Mouse (Mus musculus): ENCODE data around the gene Chmp4b.

The Chmp4b gene

DNA sequence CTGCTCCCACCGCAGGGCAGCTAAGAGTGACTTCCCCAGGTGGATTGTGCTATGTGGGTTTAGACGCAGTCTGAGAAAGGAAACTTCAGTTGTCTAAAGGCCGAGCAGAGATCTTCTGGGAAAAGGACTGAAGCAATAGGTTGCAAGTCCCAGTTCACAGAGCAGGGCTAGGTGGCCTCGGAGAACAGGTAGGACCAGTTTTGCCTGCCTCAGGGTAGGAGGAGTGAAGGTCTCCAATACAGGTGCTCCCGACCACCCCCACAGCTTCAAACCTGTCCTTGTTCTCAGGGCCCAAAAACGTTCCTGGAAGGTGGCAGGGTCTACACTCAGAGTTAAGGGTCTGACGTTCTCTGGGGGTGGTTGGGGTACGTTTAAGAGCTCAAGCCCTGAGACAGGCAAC is at the start of gene Chmp4b:
Gene Chmp4b (plus strand): TSS at position 343 of the 400 bp plus-strand sequence.
- DNase-seq, result peak; percentile 71

DNA sequence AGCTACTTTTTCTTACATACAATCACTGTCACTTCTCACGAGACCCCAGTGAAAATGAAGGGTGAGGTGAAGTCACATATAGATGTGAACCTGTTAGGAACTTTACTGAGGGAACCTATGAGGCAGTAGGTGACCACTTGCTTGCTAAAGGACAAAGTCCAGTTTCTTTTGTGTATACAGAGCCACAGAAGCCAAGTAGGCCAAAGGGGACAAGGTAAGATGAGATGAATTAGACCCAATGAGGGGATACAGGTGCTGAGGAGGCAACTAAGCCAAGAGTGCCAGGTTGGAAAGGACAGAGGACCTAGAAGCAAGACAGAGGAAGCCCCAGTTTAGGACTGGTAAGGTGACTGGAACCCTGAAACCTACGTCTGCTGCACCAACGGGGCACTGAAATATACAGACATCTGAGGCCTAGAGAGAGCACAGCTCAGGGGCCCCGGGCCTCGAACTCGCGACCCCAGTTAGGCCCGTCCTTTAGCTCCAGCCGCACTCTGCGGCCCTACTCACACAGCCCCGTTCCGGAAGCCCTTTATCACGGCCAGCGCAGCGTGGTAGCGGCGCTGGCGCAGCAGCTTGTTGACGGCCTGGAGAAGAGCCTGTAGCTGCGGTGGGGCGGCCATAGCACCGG is 48.4 kb upstream of the Chmp4b start:
- no peak for DNase-seq

- peak; percentile 100 for DNase-seq
These were observed 47.8 kb upstream of the Chmp4b start, which contains the start of gene Pxmp4 for GRCm38 (mm10) chr2:154603638-154604153. Pxmp4 (minus strand) TSS chr2:154603708.

DNA sequence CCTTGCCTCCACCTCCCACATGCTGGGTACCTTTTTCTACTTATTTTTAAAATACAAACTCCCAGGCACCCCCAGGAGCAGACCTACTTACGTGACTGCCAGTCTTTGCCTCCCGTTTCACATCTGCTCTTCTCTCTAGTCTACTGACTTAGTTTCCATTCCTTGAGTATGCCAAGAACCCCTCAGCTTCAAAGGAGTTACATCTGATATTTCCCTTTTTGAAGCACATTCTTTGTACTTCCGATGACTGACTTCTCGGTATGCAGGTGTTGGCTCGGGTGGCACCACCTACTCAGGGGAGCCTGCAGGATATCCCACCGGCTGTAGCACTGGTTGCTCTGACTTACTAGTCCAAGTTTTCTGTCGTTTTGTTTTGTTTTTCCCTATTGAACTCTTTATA is 47.3 kb upstream of the Chmp4b start:
- DNase-seq, result no peak

DNA sequence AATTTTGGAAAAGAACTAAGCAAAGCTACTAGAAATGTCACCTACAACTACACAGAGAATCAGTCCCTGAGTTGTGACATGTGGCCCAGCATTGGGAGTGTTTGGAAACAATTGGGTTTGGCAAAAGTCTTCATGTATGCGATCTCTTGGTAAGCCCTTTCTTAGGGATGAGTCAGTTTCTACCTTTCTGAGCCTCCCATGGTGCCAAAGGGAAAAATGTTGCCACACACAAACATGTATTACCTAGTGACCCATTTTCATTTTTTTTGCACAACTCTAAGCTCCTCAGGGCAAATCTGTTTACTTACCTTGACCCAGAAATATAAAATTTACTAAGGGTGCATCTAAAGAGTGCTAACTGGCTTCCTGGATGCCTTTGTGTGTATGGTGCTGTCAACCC is 44.5 kb upstream of the Chmp4b start:
- DNase-seq, result no peak

DNA sequence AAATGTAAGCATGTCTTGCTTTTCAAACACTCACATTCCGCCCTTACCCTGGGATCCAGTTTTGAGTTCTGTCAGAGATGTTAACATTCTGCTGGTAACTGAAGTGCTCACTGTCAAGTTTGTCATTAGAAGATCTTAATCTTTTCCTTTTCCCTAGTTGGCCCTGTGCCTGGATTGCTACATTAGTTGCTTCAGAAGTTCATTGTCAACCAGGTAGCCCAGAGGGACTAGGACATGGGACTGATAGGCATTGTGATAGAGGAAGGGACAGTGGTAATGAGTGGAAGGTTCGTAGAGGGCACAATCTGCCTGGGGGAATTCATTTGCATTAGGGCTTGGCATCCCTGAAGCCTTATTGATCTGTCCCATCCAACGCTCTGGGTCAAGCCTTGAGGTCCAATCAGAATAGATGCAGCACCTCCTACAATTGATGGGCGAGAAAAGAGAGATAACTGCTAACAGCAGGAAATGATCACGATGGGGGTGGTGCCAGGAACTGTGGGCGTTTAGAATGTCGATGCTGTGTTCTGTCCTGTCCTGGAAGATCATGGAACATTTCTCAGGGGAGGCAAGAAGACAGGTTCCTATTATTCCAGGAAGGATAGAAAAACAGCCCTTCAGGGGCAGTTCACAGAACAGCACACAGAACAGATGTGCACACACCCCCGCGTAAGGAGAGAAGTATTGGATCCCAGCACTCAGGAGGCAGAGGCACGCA is 42.3 kb upstream of the Chmp4b start:
- DNase-seq, result no peak

GRCm38 (mm10) chr2:154613118-154614115 is 38.1 kb upstream of the Chmp4b start, which contains the start of the genes Zfp341 and 4930519P11Rik:
Zfp341 (plus strand) TSS chr2:154613297.
4930519P11Rik (minus strand) TSS chr2:154613437.
- DNase-seq, result peak; percentile 90

- DNase-seq, result no peak
These were observed 36.5 kb upstream of the Chmp4b start for GRCm38 (mm10) chr2:154614841-154615576.

DNA sequence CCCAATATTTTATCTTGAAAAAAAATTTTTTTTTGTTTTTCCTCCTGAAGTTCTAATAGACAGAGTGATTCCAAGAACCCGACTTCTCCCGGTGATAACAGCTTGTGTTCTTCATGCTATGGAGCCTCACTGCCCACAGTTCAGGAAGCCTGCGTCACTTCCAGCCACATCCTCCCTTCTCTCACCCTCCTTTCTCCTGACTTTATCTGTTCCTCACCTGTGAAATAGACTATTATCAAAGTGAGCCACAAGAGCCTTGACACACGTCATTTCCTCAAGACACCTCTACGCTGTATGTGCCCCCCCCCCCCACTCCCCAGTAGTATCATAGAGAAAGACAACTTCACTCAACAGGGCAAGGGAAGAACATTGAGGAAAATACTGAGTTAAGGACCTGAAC is 35.8 kb upstream of the Chmp4b start:
- no peak for DNase-seq

DNA sequence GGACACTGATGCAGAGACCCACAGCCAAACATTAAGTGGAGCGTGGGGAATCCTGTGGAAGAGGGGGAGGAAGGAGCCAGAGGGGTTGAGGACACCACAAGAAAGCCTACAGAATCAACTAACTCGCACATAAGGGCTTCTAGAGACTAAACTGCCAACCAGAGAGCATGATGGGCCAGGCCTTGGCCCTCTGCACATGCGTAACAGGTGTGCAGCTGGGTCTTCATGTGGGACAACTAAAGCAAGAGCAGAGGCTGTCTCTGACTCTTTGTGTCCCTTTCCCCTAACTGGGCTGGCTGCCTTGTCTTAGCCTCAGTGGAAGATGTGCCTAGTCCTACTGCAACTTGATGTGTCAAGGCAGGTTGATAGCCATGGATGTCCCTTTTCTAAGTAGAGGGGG is 34.4 kb upstream of the Chmp4b start:
- DNase-seq, result no peak

GRCm38 (mm10) chr2:154621684-154622083 is 29.8 kb upstream of the Chmp4b start:
- DNase-seq, result no peak

- DNase-seq, result no peak
These were observed 27.4 kb upstream of the Chmp4b start for GRCm38 (mm10) chr2:154624137-154624536.

- no peak for DNase-seq
These were observed 21.0 kb upstream of the Chmp4b start for GRCm38 (mm10) chr2:154630531-154630930.

DNA sequence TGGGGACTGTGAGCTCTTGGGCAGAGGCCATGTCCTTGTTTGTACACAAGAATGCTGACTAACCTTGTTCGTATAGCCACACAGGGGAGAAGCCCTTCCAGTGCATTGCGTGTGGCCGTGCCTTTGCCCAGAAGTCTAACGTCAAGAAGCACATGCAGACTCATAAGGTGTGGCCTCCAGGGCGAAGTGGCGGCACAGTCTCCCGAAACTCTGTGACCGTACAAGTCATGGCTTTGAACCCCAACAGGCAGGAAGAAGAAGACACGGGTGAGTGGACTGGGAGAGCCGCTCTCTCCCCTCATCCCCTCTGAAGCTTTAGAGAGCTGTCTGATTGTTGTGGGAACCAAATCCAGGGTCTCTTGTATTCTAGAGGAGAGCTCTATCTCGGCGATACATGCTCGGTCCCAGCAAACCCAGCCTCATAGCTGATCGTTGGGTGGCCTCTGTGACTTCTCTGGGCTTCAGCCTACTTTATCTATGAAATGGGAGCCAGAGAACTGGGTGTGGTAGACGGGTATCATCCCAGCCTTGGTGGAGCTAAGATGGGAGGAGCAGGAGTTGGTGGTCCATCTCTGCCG is 19.2 kb upstream of the Chmp4b start:
- DNase-seq, result no peak

DNA sequence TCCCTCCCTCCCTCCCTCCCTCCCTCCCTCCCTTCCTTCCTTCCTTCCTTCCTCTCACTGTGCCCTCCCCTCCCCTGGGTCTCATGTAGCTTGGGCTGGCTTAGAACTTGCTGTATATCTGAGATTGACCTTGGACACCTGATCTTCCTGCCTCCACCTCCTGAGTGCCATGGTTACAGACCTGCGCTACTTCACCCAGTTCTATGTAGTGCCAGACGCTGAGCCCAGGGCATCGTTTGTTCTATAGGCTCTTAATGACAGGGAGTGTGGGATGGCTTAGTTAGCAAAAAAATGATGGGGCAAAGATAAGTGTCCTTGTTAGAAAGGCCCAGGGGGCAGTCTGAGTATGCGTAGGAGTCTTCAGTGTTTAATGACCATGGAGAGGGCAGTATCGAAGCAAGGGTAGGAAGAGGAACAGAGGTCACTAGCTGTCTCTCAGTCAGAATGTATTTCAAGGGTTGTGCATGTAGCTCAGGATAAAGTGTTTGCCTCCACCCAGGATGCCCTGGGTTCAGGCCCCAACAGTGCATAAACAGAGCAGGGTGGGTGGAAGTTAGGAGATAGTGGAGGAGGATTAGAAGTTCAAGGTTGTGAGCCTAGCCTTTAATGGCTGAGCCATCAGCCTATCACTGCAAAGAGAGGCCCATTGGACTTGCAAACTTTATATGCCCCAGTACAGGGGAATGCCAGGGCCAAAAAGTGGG is 18.3 kb upstream of the Chmp4b start:
- no peak for DNase-seq

DNA sequence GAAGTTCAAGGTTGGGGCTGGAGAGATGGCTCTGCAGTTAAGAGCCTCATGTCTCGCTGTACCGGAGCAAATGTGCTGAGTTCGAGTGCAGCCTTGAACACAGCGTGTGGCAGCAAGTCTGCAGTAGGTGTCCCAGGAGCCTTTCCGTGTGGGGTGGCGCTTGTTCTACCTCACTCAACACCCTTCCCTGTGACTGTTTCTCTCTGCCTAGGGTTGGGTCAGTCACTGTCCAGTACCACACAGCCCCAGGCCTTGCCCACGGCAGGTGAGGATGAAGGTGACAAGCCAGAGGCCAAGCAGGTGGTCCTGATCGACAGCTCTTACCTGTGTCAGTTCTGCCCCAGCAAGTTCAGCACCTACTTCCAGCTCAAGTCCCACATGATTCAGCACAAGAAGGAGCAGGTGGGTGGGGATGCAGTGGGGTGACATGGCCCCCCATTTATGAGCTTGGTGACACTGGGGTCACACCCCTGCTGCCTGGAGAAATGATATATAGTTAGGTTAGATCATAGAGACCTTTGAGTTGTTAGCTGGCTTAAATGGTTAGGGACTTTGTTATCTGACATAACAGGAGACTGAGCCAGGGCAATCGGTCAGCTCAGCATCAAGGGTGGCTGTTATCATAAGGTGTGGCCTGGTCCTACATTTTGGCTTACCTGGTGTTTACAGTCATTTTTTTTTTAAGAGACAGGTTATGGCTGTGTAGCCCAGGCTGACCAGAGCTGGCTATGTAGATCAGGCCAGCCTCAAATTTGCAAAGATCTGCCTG is 17.4 kb upstream of the Chmp4b start:
- DNase-seq, result no peak

DNA sequence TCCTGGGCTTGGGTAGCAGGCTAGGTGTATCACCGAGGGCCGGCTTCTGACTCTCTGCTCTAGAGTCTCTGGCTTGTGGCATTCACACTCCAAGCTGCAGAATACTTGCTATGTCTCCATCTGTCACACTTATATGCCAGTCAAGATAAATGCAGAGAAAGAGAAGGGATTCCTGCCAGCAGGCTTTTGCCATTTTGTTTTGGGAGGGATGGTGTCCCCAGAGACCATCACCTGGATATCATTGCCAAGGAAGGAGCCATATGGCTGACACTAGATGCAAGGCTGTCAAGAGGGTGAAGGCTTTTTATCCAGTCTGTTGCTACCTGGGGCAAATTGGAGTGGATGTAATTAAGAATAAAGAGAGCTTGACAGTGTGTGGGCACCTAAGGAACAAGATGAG is 15.7 kb upstream of the Chmp4b start:
- no peak for DNase-seq

DNA sequence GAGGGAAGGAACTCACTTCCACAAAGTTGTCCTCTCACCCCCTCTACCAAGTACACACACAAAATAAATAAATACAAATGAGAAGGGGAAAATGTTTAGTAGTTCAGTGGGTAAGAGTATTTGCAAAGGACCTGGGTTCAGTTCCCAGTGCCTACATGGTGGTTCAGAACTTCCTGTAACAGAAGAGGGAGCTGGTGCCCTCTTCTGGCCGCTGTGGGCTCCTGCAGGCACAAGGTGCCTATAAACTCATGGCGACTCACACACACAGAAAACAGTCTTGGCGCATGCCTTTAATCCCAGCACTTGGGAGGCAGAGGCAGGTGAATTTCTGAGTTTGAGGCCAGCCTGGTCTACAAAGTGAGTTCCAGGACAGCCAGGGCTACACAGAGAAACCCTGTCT is 13.0 kb upstream of the Chmp4b start:
- no peak for DNase-seq

DNA sequence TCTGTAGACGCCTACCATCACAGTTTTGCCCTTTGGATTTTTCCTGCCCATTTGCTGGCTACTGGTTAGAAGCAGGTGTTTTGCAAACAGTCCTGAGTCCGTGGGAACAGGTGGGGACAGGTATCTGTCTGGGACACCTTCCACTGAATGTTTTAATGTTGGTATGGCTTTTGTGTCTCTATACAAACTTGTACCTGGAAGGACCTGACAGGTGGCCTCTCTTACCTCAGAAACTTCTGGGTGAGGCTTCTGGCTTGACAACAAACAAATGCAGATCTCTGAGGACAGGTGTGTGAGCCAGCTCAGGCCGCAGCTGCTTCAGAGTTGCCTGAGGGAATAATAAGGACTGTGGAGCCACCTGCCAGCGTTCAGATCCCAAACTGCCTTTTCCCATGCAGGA is 12.4 kb upstream of the Chmp4b start:
- no peak for DNase-seq

DNA sequence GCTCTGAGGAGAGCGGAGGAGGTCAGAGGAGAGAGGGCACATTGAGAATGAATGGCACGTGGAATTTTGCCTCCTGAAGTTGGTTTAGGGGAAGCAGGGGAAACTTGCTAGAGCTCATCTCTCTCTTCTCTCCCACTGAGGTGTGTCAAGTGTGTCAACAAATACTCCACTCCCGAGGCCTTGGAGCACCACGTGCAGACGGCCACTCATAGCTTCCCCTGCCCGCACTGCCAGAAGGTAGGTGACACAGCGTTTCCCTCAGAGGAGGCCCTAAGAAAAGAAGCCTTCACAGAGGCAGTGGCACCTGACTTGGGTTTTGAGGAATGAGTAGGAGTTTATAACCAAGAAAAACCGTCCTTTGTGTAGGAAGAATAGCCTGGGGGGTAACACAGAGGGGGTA is 10.3 kb upstream of the Chmp4b start:
- DNase-seq, result no peak

All from kidney, adult 18-20 months (tissue).